ENCODE assay signal across 13 mouse cellular contexts in genomic region chr11:53792986-53793385, GRCm38 (mm10). TPM values are rescaled to one million over a fixed set of nuclear protein-coding genes. Genes with fewer than 3 reads are reported as not detected.
DNase-seq lines count a peak whose midpoint lies in the region; ATAC-seq and TF ChIP-seq lines count a peak whose summit lies in the region.
"Had no signal": no experiment of that assay in that cellular context is flagged by ENCODE, and none has a peak within 500 bp of the region (broad histone marks: within the 10 kb centered on the region; RNA-seq: fewer than 3 reads in every experiment).

No protein-coding gene starts in this region.

- H3K27me3 ChIP-seq in limb, embryonic 14.5 days (ENCODE audit: control insufficient read depth, insufficient read depth, low read length): no peaks in the 10 kb centered on the region
- no peaks in the 10 kb centered on the region for H3K27me3 ChIP-seq in limb, embryonic 10.5 days (ENCODE audit: low read depth, poor library complexity, severe bottlenecking)
- H3K27me3 ChIP-seq in embryonic facial prominence, embryonic 11.5 days (ENCODE audit: control insufficient read depth, insufficient read depth, low read length): no peaks in the 10 kb centered on the region
- H3K27me3 ChIP-seq: forebrain, embryonic 13.5 days; limb, embryonic 12.5 days; neural tube, embryonic 12.5 days; Patski had no signal

- no peak for ATAC-seq in limb, embryonic 14.5 days (ENCODE audit: low FRiP score, low read depth)
- no peak for ATAC-seq in embryonic facial prominence, embryonic 11.5 days (replicated peaks; ENCODE audit: insufficient number of reproducible peaks, low FRiP score, low TSS enrichment, low read depth)
- no peak for ATAC-seq in erythroid progenitor cell, adult 5-6 weeks (replicated peaks; ENCODE audit: low FRiP score, poor library complexity, severe bottlenecking)
- ATAC-seq: forebrain, embryonic 13.5 days; Patski had no signal

- intact Hi-C loops in left cerebral cortex, postnatal 25 days (cut with DNase I): no loop called here

- DNase-seq in adrenal gland, postnatal 14 days: peak; percentile 24
- DNase-seq in adrenal gland, adult 18-20 months (ENCODE audit: low spot score in 2 of 2): no peak
- peak; percentile 60 for DNase-seq in limb, embryonic 14.5 days (ENCODE audit: low spot score)
- DNase-seq in limb, embryonic 10.5 days (ENCODE audit: low spot score): no peak
- DNase-seq in embryonic facial prominence, embryonic 11.5 days (ENCODE audit: low spot score): peak; percentile 50
- peak; percentile 29 to 82 for DNase-seq in left cerebral cortex, postnatal 25 days (ENCODE audit: low spot score in 2 of 2)
- no peak for DNase-seq in urinary bladder, adult 2 months (ENCODE audit: low spot score)

- no peak overlapping the region for H3K4me3 ChIP-seq in limb, embryonic 14.5 days (replicated peaks; ENCODE audit: low read length)
- H3K4me3 ChIP-seq in limb, embryonic 10.5 days: no peak overlapping the region
- no peak overlapping the region for H3K4me3 ChIP-seq in embryonic facial prominence, embryonic 11.5 days (ENCODE audit: low read depth, low read length)
- H3K4me3 ChIP-seq: forebrain, embryonic 13.5 days; limb, embryonic 12.5 days; neural tube, embryonic 12.5 days had no signal

- H3K36me3 ChIP-seq in limb, embryonic 14.5 days (ENCODE audit: control insufficient read depth, insufficient read depth, low read length): no peaks in the 10 kb centered on the region
- no peaks in the 10 kb centered on the region for H3K36me3 ChIP-seq in limb, embryonic 10.5 days
- no peaks in the 10 kb centered on the region for H3K36me3 ChIP-seq in embryonic facial prominence, embryonic 11.5 days (replicated peaks; ENCODE audit: control insufficient read depth, insufficient read depth, low read depth, low read length)
- H3K36me3 ChIP-seq: limb, embryonic 12.5 days; neural tube, embryonic 12.5 days had no signal

- no peak for TF ChIP-seq POLR2A in limb, embryonic 14.5 days (IDR thresholded peaks at IDR 0.05; ENCODE audit: borderline replicate concordance, extremely low read depth, insufficient read depth, insufficient read length)

- WGBS in limb, embryonic 14.5 days: 23% methylated on average over 3 of the region's 3 CpGs
- 76% methylated on average over 3 of the region's 3 CpGs for WGBS in limb, embryonic 10.5 days
- WGBS in embryonic facial prominence, embryonic 11.5 days: 43% methylated on average over 3 of the region's 3 CpGs

- no peak overlapping the region for H3K9ac ChIP-seq in limb, embryonic 14.5 days (ENCODE audit: low read depth, low read length, severe bottlenecking)
- no peak overlapping the region for H3K9ac ChIP-seq in embryonic facial prominence, embryonic 11.5 days (replicated peaks; ENCODE audit: low read length)
- H3K9ac ChIP-seq: forebrain, embryonic 13.5 days; limb, embryonic 12.5 days; neural tube, embryonic 12.5 days had no signal

- no peak overlapping the region for H3K4me2 ChIP-seq in limb, embryonic 14.5 days (replicated peaks; ENCODE audit: low read depth, low read length, severe bottlenecking)
- H3K4me2 ChIP-seq in embryonic facial prominence, embryonic 11.5 days (ENCODE audit: low read depth, low read length): no peak overlapping the region
- H3K4me2 ChIP-seq: forebrain, embryonic 13.5 days; limb, embryonic 12.5 days; neural tube, embryonic 12.5 days had no signal

- peaks cover 14% of the 10 kb centered on the region for H3K4me1 ChIP-seq in limb, embryonic 14.5 days (ENCODE audit: control insufficient read depth, insufficient read depth, low read length)
- peaks cover 40% of the 10 kb centered on the region for H3K4me1 ChIP-seq in limb, embryonic 10.5 days
- H3K4me1 ChIP-seq in embryonic facial prominence, embryonic 11.5 days (ENCODE audit: control insufficient read depth, insufficient read depth, low read length): no peaks in the 10 kb centered on the region; the same call in 1 of the 2 replicates
- H3K4me1 ChIP-seq: forebrain, embryonic 13.5 days; neural tube, embryonic 12.5 days had no signal

- H3K27ac ChIP-seq in limb, embryonic 14.5 days (replicated peaks; ENCODE audit: low read depth, low read length): no peak overlapping the region
- no peak overlapping the region for H3K27ac ChIP-seq in limb, embryonic 10.5 days
- H3K27ac ChIP-seq in embryonic facial prominence, embryonic 11.5 days (replicated peaks; ENCODE audit: low read depth, low read length): no peak overlapping the region
- H3K27ac ChIP-seq: forebrain, embryonic 13.5 days; limb, embryonic 12.5 days; neural tube, embryonic 12.5 days had no signal

- H3K9me3 ChIP-seq in limb, embryonic 14.5 days (ENCODE audit: control insufficient read depth, low read length): no peaks in the 10 kb centered on the region
- H3K9me3 ChIP-seq in limb, embryonic 10.5 days (replicated peaks): no peaks in the 10 kb centered on the region
- H3K9me3 ChIP-seq in embryonic facial prominence, embryonic 11.5 days (replicated peaks; ENCODE audit: control insufficient read depth, low read length): no peaks in the 10 kb centered on the region
- H3K9me3 ChIP-seq: forebrain, embryonic 13.5 days; neural tube, embryonic 12.5 days had no signal

RNA-seq across cellular contexts. Expression of gene Gm17334, which starts 20.0 kb away (rescaled TPM):
- 0.37 and 0.41 TPM in 2 replicates for total RNA-seq in adrenal gland, postnatal 14 days (2021)
- total RNA-seq in adrenal gland, adult 18-20 months (2021): under 1 TPM in 1 of 2 experiments, not detected in 1; 0.80 TPM
- 0.11 and 0.33 TPM in 2 replicates for polyA plus RNA-seq in limb, embryonic 14.5 days (2012; rRNA removed)
- polyA plus RNA-seq in limb, embryonic 14.5 days (2014; fragmentation: Nextera tagmentation; extraction: Ambion mirVana): 0.28 and 0.30 TPM in 2 replicates
- polyA plus RNA-seq in limb, embryonic 10.5 days (2016; fragmentation: Nextera tagmentation; extraction: Ambion mirVana): not detected in 2 replicates
- polyA plus RNA-seq in embryonic facial prominence, embryonic 11.5 days (2014; fragmentation: Nextera tagmentation; extraction: Ambion mirVana): not detected in 2 replicates
- total RNA-seq in left cerebral cortex, postnatal 25 days (2021): under 1 TPM in 1 of 2 experiments, not detected in 1; 0.96 TPM
- polyA plus RNA-seq in urinary bladder, adult 2 months (2012; rRNA removed): 1.8 and 2.3 TPM in 2 replicates
- total RNA-seq in erythroid progenitor cell, adult 5-6 weeks (2015; ENCODE audit: low replicate concordance): not detected in 2 replicates
- not detected in 2 replicates for total RNA-seq in erythroid progenitor cell, adult 5-6 weeks (2017; ENCODE audit: low replicate concordance)
- polyA plus RNA-seq: forebrain, embryonic 13.5 days; heart, embryonic 14.5 days; neural tube, embryonic 12.5 days had no signal

RNA-seq across cellular contexts. Expression of gene Irf1, which starts 23.2 kb away (rescaled TPM):
- 19.6 and 32.7 TPM in 2 replicates for total RNA-seq in adrenal gland, postnatal 14 days (2021)
- total RNA-seq in adrenal gland, adult 18-20 months (2021): 10 to 100 TPM; 21.2 to 44.2 TPM
- 13.8 and 16.8 TPM in 2 replicates for polyA plus RNA-seq in limb, embryonic 14.5 days (2012; rRNA removed)
- 10.7 and 11.8 TPM in 2 replicates for polyA plus RNA-seq in limb, embryonic 14.5 days (2014; fragmentation: Nextera tagmentation; extraction: Ambion mirVana)
- polyA plus RNA-seq in limb, embryonic 10.5 days (2016; fragmentation: Nextera tagmentation; extraction: Ambion mirVana): 5.0 and 8.2 TPM in 2 replicates
- polyA plus RNA-seq in embryonic facial prominence, embryonic 11.5 days (2014; fragmentation: Nextera tagmentation; extraction: Ambion mirVana): 7.0 and 7.7 TPM in 2 replicates
- total RNA-seq in left cerebral cortex, postnatal 25 days (2021): 1 to 10 TPM; 5.9 to 6.8 TPM
- 71.6 and 89.5 TPM in 2 replicates for polyA plus RNA-seq in urinary bladder, adult 2 months (2012; rRNA removed)
- total RNA-seq in erythroid progenitor cell, adult 5-6 weeks (2015; ENCODE audit: low replicate concordance): 10.1 and 10.9 TPM in 2 replicates
- total RNA-seq in erythroid progenitor cell, adult 5-6 weeks (2017; ENCODE audit: low replicate concordance): 7.2 and 38.7 TPM in 2 replicates

Comparison
In these comparisons a context has a peak if more than half of its experiments do, and no peak if none do; other contexts are left out.
1. DNase-seq: peak in adrenal gland, postnatal 14 days (single experiment), limb, embryonic 14.5 days (single experiment), embryonic facial prominence, embryonic 11.5 days (single experiment) and left cerebral cortex, postnatal 25 days (2 of 2); none in adrenal gland, adult 18-20 months (0 of 2), limb, embryonic 10.5 days (single experiment) and urinary bladder, adult 2 months (single experiment).